Mouse (Mus musculus): Measurements from ENCODE around the gene Smo.
"Not testable (repeated sequence)": the region's sequence is repeated elsewhere in the genome, so short reads cannot be mapped to it uniquely, and the experiment has no call there.

DNA sequence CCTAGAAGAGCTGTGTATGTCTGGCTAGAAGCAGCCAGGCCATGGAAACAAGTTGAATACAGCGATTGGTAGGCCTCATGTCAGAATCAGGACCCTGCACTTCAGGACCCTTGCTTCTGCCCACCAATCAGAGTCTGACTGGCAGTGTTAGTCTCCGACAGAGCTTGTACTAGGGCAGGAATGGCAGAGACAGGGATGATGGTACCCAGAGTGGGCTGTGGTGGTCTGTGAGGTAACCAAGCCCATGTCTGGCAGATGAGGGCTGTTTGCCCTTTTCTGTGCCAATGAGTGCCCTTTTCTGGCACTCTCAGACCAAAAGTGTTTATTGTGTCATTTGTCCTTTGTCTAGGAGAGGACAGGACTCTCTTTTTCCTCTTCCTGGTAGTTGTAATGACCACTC is 25.1 kb downstream of the Smo start:
- not testable (repeated sequence) for TF ChIP-seq POLR2A (IDR thresholded peaks at IDR 0.05; ENCODE audit: low read depth, low read length); CTCF (IDR thresholded peaks at IDR 0.05; ENCODE audit: extremely low read depth, insufficient read depth, insufficient read length, insufficient replicate concordance)

Measured in spleen, adult 2 months (tissue).